Mouse (Mus musculus) kidney, postnatal 0 days (tissue): ENCODE results near the gene Mum1. TPM values are rescaled to one million over a fixed set of nuclear protein-coding genes. Genes with fewer than 3 reads are reported as not detected.
A peak's percentile ranks its signal among the peaks of the same experiment; 100 is the strongest.

Source experiments
- ATAC-seq: fragments of 200-750 bp; cut with Nextera tagmentation; replicated peaks from 2 replicates; pipeline ENCODE4 v1.8.0; 2017; ENCODE audit warnings: low read depth, moderate number of reproducible peaks, moderate TSS enrichment, moderate library complexity; ENCODE audit not compliant: low FRiP score
- DNase-seq: peaks from one replicate; pipeline ENCODE4 v3.0.0-alpha.2; 2016; ENCODE audit warnings: low spot score
- H3K27ac ChIP-seq: fragments of 300-500 bp; sonication (generic); 2 replicates; pipeline ENCODE4 v1.5.1; 2014; ENCODE audit warnings: mild to moderate bottlenecking
- H3K27me3 ChIP-seq: fragments of 300-500 bp; sonication (generic); 2 replicates; pipeline ENCODE4 v1.6.1; 2014; ENCODE audit warnings: low read length, mixed read lengths; ENCODE audit not compliant: insufficient read depth
- H3K36me3 ChIP-seq: fragments of 300-500 bp; sonication (generic); 2 replicates; pipeline ENCODE4 v1.6.1; 2014; ENCODE audit warnings: low read length, mixed read lengths; ENCODE audit not compliant: insufficient read depth
- H3K4me1 ChIP-seq: fragments of 300-500 bp; sonication (generic); replicated peaks from 2 replicates; pipeline ENCODE4 v1.6.1; 2014; ENCODE audit warnings: antibody characterized with exemption, low read length, mixed read lengths; ENCODE audit not compliant: insufficient read depth
- H3K4me2 ChIP-seq: fragments of 300-500 bp; sonication (generic); 2 replicates; pipeline ENCODE4 v1.6.1; 2014; ENCODE audit warnings: mild to moderate bottlenecking, low read length, moderate library complexity, mixed read lengths
- H3K4me3 ChIP-seq: fragments of 300-500 bp; sonication (generic); replicated peaks from 2 replicates; pipeline ENCODE4 v1.5.1; 2014; ENCODE audit warnings: low read depth, low read length
- H3K9ac ChIP-seq: fragments of 300-500 bp; sonication (generic); 2 replicates; pipeline ENCODE4 v1.6.1; 2014; ENCODE audit warnings: low read depth, low read length
- H3K9me3 ChIP-seq: fragments of 300-500 bp; sonication (generic); replicated peaks from 2 replicates; pipeline ENCODE4 v1.6.1; 2016; ENCODE audit warnings: low read length, inconsistent platforms, mixed read lengths
- CTCF ChIP-seq: IDR thresholded peaks from 2 replicates; pipeline ENCODE4 v1.5.1; 2016; ENCODE audit warnings: antibody characterized with exemption, low read depth, mild to moderate bottlenecking, moderate library complexity
- WGBS: fragments of 180-500 bp; shearing (Covaris S2); extraction: QIAGEN DNeasy Blood & Tissue Kit; methylation state at CpG from one replicate; pipeline ENCODE4 v1.1.7; 2014; 5-methylcytosine and 5-hydroxymethylcytosine counted together
- polyA plus RNA-seq: library from polyadenylated mRNA; unstranded; fragments of >200 nt; fragmentation: Nextera tagmentation; extraction: Ambion mirVana; gene quantifications from 2 replicates; pipeline ENCODE4 v1.2.1, GENCODE M21; 2015

Mum1 gene
- polyA plus RNA-seq, 1 experiment from 2014 or later, result 44.2 TPM

DNA sequence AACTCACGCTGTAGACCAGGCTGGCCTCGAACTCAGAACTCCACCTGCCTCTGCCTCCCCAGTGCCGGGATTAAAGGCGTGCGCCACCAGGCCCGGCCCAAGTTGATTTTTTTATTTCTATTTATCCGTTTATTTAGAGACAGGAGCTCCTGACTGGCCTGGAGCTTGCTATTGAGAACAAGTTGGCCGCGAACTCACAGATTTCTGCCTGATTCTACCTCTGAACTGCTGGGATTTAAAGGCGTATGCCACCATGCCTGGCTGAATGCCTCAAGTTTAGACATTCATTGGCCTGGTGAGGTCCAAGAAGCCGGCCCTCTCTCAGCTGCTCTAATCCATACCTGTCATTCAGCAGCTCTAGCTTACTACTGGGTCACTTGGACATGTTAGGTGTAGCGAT, 35.9 kb downstream of the Mum1 start:
- H3K9ac ChIP-seq, result no peak overlapping the region
- no peaks in the 10 kb centered on the region for H3K9me3 ChIP-seq
- ATAC-seq, result no peak
- H3K27me3 ChIP-seq, result no peaks in the 10 kb centered on the region
- DNase-seq, result no peak
- TF ChIP-seq CTCF, result no peak
- H3K36me3 ChIP-seq, result 0 out of 2 replicates have a peak, but pooled peaks cover 12% of the 10 kb centered on the region
- H3K4me3 ChIP-seq, result peak overlapping the region; percentile 43; the same call in 1 of the 2 replicates
- WGBS, result 72% methylated on average over 12 of the region's 12 CpGs
- H3K27ac ChIP-seq, result peak overlapping the region; percentile 97
- H3K4me1 ChIP-seq, result peaks cover 23% of the 10 kb centered on the region
- H3K4me2 ChIP-seq, result peak overlapping the region; percentile 81

DNA sequence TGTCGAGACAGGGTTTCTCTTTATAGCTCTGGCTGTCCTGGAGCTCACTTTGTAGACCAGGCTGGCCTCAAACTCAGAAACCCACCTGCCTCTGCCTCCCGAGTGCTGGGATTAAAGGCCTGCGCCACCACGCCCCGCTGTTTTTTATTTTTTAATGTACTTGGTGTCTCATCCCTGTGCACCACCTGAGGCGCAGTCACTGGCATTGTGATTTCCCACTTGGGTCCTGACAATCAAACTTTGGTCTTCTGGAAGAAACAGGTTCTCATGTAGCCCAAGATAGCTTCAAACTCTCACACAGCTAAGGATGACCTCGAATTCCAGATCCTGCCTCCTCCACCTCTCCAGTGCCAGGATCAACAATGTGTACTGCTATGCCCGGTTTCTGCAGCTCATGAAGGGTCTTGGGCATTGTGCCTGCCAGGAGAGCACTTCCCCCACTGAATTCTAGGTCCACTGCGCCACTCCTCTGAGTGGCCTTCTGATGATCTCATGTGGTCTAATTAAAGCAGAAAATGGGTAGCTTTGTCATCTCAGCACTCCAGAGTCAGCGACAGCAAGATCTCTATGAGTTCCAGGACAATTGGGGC, 36.6 kb downstream of the Mum1 start:
- no peaks in the 10 kb centered on the region for H3K27me3 ChIP-seq
- no peak overlapping the region for H3K4me3 ChIP-seq
- H3K9me3 ChIP-seq, result no peaks in the 10 kb centered on the region
- no peak for ATAC-seq
- DNase-seq, result no peak
- H3K4me2 ChIP-seq, result 0 out of 2 replicates have a peak overlapping the region, but pooled peaks have one; percentile 81
- H3K9ac ChIP-seq, result no peak overlapping the region
- peaks cover 29% of the 10 kb centered on the region for H3K4me1 ChIP-seq
- no peak for TF ChIP-seq CTCF
- H3K27ac ChIP-seq, result no peak overlapping the region
- WGBS, result 90% methylated on average over 10 of the region's 10 CpGs
- 0 out of 2 replicates have a peak, but pooled peaks cover 12% of the 10 kb centered on the region for H3K36me3 ChIP-seq

DNA sequence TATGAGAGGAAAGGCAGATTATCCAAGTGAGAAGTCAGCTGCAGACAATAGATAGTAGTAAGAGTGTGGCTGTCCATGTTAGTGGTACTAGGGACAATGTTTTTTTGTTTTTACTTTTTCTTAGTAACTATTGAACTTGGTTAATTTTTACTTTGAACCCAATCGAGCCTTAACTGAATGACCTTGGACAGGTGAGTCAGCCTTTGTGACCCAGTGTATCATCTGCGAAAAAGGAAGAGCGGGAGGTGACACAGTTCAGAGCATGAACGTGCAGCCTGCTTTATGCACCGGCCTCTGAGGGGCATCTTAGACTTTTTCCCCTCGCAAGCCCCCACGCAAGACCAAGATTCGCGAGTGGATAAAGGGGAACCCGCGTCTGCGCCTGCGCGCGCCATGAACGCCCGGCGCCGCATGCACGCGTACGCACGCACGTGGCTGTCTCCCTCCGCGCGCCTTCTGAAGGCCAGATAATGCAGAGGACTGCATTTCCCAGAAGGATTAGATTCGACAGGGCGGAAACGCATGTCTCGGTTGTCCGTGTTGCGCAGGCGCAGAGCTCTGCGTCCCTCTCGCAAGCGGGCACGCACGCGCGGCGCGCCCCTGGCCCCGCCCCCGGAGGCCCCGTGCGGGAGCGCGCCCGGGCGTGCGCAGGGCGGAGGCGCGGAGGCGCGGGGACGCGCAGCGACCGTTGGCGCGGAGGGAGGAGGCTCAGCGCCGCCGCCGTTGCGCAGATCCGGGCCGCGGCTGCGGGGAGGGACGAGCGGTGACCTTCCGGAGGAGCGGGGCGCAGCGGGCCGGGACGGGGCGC, 38.3 kb downstream of the Mum1 start:
- H3K4me1 ChIP-seq, result peaks cover 25% of the 10 kb centered on the region
- ATAC-seq, result peak; percentile 37
- H3K36me3 ChIP-seq, result 0 out of 2 replicates have a peak, but pooled peaks cover 3% of the 10 kb centered on the region

GRCm38 (mm10) chr10:80265149-80265486, 38.9 kb downstream of the Mum1 start:
- Histone ChIP-seq H3K4me2 (peak overlapping the region; percentile 80), H3K36me3 (0 out of 2 replicates have a peak, but pooled peaks cover 3% of the 10 kb centered on the region), H3K4me3 (peak overlapping the region; percentile 87), H3K4me1 (peaks cover 19% of the 10 kb centered on the region), H3K27me3 (no peaks in the 10 kb centered on the region), H3K27ac (peak overlapping the region; percentile 69), H3K9ac (peak overlapping the region; percentile 87), H3K9me3 (no peaks in the 10 kb centered on the region)
- DNase-seq (no peak), ATAC-seq (no peak)
- WGBS, result under 1% methylated on average over 18 of the region's 18 CpGs
- no peak for TF ChIP-seq CTCF

More for the DNA sequence above, 38.3 kb downstream of the Mum1 start:
- peak; percentile 100 for DNase-seq
- Histone ChIP-seq H3K27me3 (no peaks in the 10 kb centered on the region), H3K9ac (peak overlapping the region; percentile 87), H3K9me3 (no peaks in the 10 kb centered on the region), H3K27ac (peak overlapping the region; percentile 69), H3K4me2 (peak overlapping the region; percentile 80), H3K4me3 (peak overlapping the region; percentile 87)
- no peak for TF ChIP-seq CTCF
- WGBS, result under 1% methylated on average over 78 of the region's 81 CpGs

GRCm38 (mm10) chr10:80270099-80270498, 43.9 kb downstream of the Mum1 start:
- Histone ChIP-seq H3K4me3 (no peak overlapping the region), H3K9me3 (no peaks in the 10 kb centered on the region), H3K4me1 (peaks cover 23% of the 10 kb centered on the region), H3K36me3 (peaks cover 14% of the 10 kb centered on the region; the same call in 1 of the 2 replicates), H3K27me3 (no peaks in the 10 kb centered on the region), H3K9ac (no peak overlapping the region), H3K4me2 (no peak overlapping the region), H3K27ac (no peak overlapping the region)
- TF ChIP-seq CTCF, result no peak
- DNase-seq, result no peak
- ATAC-seq, result no peak
- 93% methylated on average over 2 of the region's 2 CpGs for WGBS

DNA sequence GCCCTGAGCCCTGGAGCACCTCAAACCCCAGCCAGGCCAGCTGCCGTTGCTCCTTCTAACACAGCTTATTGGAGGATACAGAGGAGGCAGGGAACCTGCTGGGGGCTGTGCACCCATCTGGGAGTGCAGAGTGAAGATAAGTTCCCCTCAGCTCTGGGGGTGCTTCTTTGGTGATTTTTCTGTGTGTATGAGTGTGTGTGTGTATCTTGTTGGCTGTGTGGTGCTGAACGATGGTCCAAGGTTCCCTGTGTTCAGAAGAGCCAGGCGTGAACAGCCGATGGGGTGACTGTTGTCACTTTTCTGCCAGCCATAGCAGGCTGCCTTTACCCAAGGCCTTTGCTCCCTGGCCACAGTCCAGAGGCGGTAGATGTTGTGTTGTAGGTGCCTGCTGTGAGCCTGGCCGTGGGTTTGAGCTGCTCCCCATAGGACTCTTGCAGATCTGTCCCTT, 44.5 kb downstream of the Mum1 start:
- no peak for DNase-seq
- 71% methylated on average over 6 of the region's 6 CpGs for WGBS
- H3K9ac ChIP-seq, result no peak overlapping the region
- no peaks in the 10 kb centered on the region for H3K27me3 ChIP-seq
- peaks cover 23% of the 10 kb centered on the region for H3K4me1 ChIP-seq
- H3K9me3 ChIP-seq, result no peaks in the 10 kb centered on the region
- no peak overlapping the region for H3K4me3 ChIP-seq
- peaks cover 14% of the 10 kb centered on the region; the same call in 1 of the 2 replicates for H3K36me3 ChIP-seq
- peak; percentile 37; the same call in 1 of the 2 replicates for ATAC-seq
- no peak overlapping the region for H3K4me2 ChIP-seq
- H3K27ac ChIP-seq, result no peak overlapping the region
- TF ChIP-seq CTCF, result no peak
